Mouse (Mus musculus) testis, adult 2 months (tissue): ENCODE measurements around the gene Rims1. TPM values are rescaled to one million over a fixed set of nuclear protein-coding genes. Genes with fewer than 3 reads are reported as not detected.

ENCODE experiments used
- H3K27ac ChIP-seq: fragments of 200-500 bp; 2 replicates; pipeline ENCODE4 v1.5.1; 2012; ENCODE audit warnings: low read depth, low read length; ENCODE audit not compliant: control insufficient read depth, insufficient read depth
- H3K27me3 ChIP-seq: fragments of 200-500 bp; 2 replicates; pipeline ENCODE4 v1.6.1; 2012; ENCODE audit warnings: mild to moderate bottlenecking, low read length, moderate library complexity; ENCODE audit not compliant: control insufficient read depth, insufficient read depth
- H3K36me3 ChIP-seq: fragments of 200-500 bp; 2 replicates; pipeline ENCODE4 v1.6.1; 2012; ENCODE audit warnings: mild to moderate bottlenecking, low read length; ENCODE audit not compliant: control insufficient read depth, insufficient read depth
- H3K4me1 ChIP-seq: fragments of 200-500 bp; 2 replicates; pipeline ENCODE4 v1.6.1; 2012; ENCODE audit warnings: low read length; ENCODE audit not compliant: control insufficient read depth, insufficient read depth
- H3K4me3 ChIP-seq: fragments of 200-500 bp; 2 replicates; pipeline ENCODE4 v1.5.1; 2012; ENCODE audit warnings: low read depth, mild to moderate bottlenecking, low read length, moderate library complexity, mixed read lengths; ENCODE audit not compliant: control insufficient read depth
- CTCF ChIP-seq: fragments of 200-500 bp; IDR thresholded peaks from 2 replicates; pipeline ENCODE4 v1.5.1; 2012; ENCODE audit warnings: low read depth, mild to moderate bottlenecking, inconsistent platforms, low read length, moderate library complexity; ENCODE audit not compliant: control insufficient read depth, insufficient read depth, insufficient replicate concordance
- POLR2A ChIP-seq: fragments of 200-500 bp; IDR thresholded peaks from 2 replicates; pipeline ENCODE4 v1.6.1; 2012; ENCODE audit warnings: low read depth, mild to moderate bottlenecking, inconsistent platforms, low read length, moderate library complexity; ENCODE audit not compliant: control insufficient read depth
- polyA plus RNA-seq: library from polyadenylated mRNA; depleted of rRNA; stranded (reverse); fragments of >200 nt; gene quantifications from 2 replicates; pipeline ENCODE4 v1.2.3, GENCODE M21; 2012; rRNA removed

Gene Rims1
- 0.30 and 0.31 TPM in 2 replicates for polyA plus RNA-seq

- no peaks in the 10 kb centered on the region for H3K27me3 ChIP-seq
- no peaks in the 10 kb centered on the region for H3K36me3 ChIP-seq
- H3K4me3 ChIP-seq = peak within 1 kb of the TSS; percentile 67
- no peak for TF ChIP-seq CTCF
- no peak for TF ChIP-seq POLR2A
- H3K4me1 ChIP-seq = peaks cover 4% of the 10 kb centered on the region
- no peak within 1 kb of the TSS for H3K27ac ChIP-seq
Observed at GRCm38 (mm10) chr1:22805726-22806625, at the start of gene Rims1. Rims1 (minus strand) TSS chr1:22805994.

DNA sequence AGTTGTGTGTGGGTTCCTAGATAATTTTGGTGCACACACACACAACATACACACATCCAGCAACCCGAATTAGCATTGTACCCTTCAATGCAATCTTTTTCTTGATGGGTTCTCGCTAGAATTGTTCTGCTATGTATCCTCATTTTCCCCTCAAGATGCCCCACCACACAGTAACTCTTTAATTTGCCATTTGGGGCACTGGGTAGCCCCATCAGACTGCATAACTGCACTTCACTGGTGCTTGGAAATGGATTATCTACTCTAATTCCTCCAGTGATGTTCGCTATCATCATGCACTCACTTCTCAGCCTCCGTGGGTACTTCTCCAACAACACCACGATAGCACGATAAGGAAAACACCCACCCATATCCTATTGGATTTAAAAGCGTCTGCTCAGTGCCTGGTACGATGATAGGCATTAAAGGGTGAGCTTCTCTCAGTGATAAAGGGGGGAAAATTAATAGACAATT lies 867 bp upstream of the Rims1 start:
- Histone ChIP-seq H3K27ac (no peak overlapping the region), H3K4me1 (peaks cover 4% of the 10 kb centered on the region), H3K27me3 (no peaks in the 10 kb centered on the region), H3K4me3 (no peak overlapping the region), H3K36me3 (no peaks in the 10 kb centered on the region)
- TF ChIP-seq POLR2A (no peak), CTCF (no peak)

DNA sequence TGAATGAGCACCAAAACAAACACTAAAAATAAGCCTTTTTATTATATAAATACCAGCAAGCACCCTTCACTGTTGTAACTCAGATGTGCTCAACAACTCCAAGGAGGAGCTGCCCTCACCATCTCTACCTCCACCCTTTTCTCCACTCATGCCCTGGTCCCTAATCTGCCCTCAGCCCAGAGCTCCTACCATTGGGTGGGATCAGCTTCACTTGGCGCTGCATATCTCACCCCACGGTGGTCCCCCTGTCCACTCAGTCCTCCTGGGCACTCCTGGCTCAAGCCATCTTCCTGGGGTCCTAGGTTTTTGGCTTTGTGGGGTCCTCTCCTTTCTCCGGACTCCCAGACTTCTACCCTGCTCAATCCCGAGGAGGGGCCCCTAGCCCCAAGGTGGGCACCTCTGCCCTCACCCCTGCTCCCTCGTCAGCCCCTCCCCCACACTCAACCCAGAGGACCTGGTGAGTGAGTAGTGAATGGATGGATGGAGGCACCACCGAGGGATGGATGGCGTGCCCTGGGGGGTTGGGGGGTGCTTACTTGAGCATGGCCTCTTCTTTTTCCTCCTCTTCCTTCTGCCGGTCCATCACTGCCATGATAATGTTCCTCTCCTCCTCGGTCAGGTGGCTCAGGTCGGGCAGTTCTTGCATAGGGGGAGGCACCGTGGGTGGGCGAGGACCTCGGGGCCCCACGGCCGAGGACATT lies 619 bp downstream of the Rims1 start:
- H3K36me3 ChIP-seq = no peaks in the 10 kb centered on the region
- H3K27me3 ChIP-seq = no peaks in the 10 kb centered on the region
- H3K27ac ChIP-seq = no peak overlapping the region
- peak overlapping the region; percentile 67 for H3K4me3 ChIP-seq
- H3K4me1 ChIP-seq = peaks cover 4% of the 10 kb centered on the region
- TF ChIP-seq CTCF = no peak
- TF ChIP-seq POLR2A = no peak

DNA sequence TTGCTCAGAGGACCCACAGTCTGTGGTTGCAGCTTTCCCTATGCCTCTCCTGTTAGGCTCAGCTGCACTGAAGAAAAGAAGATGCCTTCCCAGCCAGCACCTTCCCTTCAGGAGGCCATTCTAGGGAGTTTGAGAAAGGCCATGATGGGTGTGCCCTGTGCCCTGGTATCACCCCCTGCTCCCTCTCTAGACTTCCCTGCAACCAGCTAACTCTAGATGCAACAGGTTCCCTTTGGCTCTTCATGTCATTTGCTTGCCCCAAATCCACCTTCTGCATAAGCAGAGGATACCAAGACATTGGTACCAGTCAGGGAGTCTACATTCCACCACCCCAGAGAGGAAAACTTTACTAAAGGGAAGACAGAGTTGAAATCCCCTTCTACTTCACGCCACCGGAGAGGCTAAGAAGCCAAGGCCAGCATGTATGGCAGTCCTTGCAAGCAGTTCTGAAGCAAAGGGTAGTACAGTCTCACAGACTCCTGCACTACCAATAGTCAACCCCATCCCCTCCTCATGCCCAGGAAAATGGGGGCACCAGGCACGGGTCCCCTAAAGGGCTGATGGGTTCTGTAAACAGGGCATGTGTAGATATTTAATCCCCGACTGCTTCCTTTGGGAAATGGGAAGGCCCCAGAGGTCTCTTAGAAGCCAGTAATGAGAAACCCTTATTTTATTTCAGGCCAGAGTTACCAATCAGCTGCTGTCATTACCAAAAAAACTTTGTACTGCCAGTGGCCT lies 1.5 kb downstream of the Rims1 start:
- Histone ChIP-seq H3K4me1 (peaks cover 4% of the 10 kb centered on the region), H3K36me3 (no peaks in the 10 kb centered on the region), H3K27ac (no peak overlapping the region), H3K27me3 (no peaks in the 10 kb centered on the region), H3K4me3 (no peak overlapping the region)
- TF ChIP-seq CTCF = no peak
- no peak for TF ChIP-seq POLR2A

DNA sequence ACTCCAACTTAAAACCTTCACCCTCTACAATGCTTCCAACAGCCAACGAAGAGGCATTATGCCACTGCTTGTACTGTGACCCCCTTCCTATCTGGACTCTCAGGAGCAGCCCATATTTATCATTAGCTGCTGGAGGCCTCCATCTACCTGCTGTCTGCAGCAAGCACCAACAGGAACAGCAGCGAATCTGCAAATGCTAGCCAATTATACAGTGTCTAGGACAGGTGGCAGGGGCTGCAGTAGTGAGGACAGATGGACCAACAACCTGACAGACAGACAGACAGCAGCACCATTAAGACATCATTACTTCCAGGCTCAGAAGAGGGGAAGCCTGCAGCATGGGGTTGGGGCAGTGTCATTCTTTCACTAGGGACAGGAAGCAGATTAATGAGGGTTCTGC lies 2.3 kb downstream of the Rims1 start:
- no peak for TF ChIP-seq POLR2A
- TF ChIP-seq CTCF = no peak
- no peak overlapping the region for H3K27ac ChIP-seq
- H3K27me3 ChIP-seq = no peaks in the 10 kb centered on the region
- no peak overlapping the region for H3K4me3 ChIP-seq
- H3K4me1 ChIP-seq = peaks cover 4% of the 10 kb centered on the region
- H3K36me3 ChIP-seq = no peaks in the 10 kb centered on the region

DNA sequence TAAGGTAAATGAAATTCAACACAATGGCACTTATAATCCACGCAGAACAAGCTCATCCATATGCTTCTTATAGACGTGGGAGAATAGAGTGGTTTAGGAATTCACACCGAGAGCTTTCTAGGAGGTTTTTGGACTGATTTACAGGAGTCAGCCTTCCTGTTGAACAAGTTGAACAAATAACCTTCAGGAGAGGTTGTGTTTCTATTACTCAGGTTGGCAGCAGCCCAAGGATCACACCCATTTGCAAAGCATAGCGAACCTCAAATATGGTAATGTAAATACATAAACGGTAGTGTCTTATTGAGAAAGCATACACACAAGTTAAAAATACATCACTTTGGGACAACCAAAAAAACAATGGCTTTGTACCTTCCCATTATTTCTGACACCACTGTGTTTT lies 5.5 kb downstream of the Rims1 start:
- Histone ChIP-seq H3K4me1 (peaks cover under 1% of the 10 kb centered on the region), H3K4me3 (no peak overlapping the region)

More for the DNA sequence above, 5.5 kb downstream of the Rims1 start:
- Histone ChIP-seq H3K27me3 (no peaks in the 10 kb centered on the region), H3K27ac (no peak overlapping the region), H3K36me3 (no peaks in the 10 kb centered on the region)
- TF ChIP-seq CTCF = no peak
- TF ChIP-seq POLR2A = no peak
